Mouse (Mus musculus): ENCODE results near the gene Sult1e1. TPM values are rescaled to one million over a fixed set of nuclear protein-coding genes. Genes with fewer than 3 reads are reported as not detected.

Sult1e1 gene
- not detected in 2 replicates for polyA plus RNA-seq (2021; fragmentation: Nextera tagmentation)
- long read RNA-seq, experiment 1, result 0 reads
- long read RNA-seq, experiment 2, result 0 reads

DNA sequence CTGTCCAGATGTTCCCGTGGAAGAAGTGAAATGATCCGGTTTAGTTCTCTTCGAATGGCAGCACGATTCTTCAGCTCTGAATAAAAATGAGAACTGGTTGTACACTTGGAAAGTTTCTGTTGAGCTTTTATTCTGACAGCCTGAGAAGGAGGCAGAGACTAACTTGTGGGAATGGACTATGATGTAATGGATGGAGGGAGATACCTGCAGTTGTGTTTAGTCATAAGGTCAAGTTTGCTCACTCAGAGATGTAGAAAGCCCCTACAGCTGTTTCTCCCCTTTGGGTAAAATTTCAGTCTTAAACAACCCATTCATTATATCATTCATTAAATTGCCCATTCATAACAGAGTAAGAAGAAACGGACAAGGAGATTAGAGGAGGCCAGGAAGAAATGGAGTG lies at the start of gene Sult1e1:
Sult1e1 (minus strand) TSS at position 101 of the 400 bp plus-strand sequence.

DNA sequence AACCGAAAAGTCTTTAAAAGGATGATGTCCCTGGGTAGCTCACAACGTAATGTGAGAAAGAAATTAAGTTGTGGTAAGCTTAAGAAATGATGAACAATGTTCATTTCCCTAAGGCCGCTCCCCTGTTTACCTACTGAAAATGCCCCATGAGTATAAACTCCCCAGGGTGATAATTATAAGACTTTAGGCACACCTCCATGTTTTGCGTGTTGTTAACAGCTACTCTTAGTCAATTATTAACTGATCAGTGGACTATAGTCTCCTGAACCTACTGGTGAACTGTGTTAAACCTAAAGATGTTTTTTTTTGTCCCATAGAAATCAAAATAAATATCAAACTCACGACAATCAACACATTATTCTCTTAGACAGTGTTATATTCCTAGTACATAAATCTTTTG lies 22.5 kb downstream of the Sult1e1 start, which contains the start of gene Sult1d1:
Sult1d1 (minus strand) TSS at position 183 of the 400 bp plus-strand sequence.

DNA sequence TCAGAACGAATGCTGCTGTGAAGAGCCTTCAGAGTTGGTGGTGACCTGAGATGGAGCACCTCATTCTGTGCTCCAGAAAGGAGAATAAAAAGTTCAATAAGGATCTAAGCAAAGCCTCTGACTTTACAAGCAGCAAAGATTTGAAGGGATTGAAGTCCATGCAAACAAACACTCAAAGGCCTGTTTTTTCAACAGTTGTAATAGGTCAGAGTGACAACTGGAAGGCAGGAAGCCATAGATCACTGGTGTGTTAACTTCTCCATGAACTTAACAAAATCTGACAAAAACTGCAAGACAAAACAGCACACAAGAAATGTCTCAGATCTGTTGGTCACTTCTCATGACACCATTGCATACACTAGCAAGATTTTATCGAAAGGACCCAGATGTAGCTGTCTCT lies 53.3 kb downstream of the Sult1e1 start, which contains the start of gene Sult1b1:
Sult1b1 (minus strand) TSS at position 85 of the 400 bp plus-strand sequence.

Other genes with a start within 250 kb of the Sult1e1 start
- not detected in 2 replicates for gene Ugt2b38, start 167.4 kb downstream of the Sult1e1 start, polyA plus RNA-seq (2021; fragmentation: Nextera tagmentation)
- not detected in 2 replicates for gene Ugt2a2, start 109.3 kb downstream of the Sult1e1 start, polyA plus RNA-seq (2021; fragmentation: Nextera tagmentation)
- not detected in 2 replicates for gene Gm43638, start 104.8 kb downstream of the Sult1e1 start, polyA plus RNA-seq (2021; fragmentation: Nextera tagmentation)
- not detected in 2 replicates for gene Ugt2a1, start 100.7 kb downstream of the Sult1e1 start, polyA plus RNA-seq (2021; fragmentation: Nextera tagmentation)
- gene Sult1b1, start 53.4 kb downstream of the Sult1e1 start, polyA plus RNA-seq (2021; fragmentation: Nextera tagmentation), result not detected in 2 replicates
- gene Sult1d1, start 22.6 kb downstream of the Sult1e1 start, polyA plus RNA-seq (2021; fragmentation: Nextera tagmentation), result not detected in 2 replicates
- not detected in 2 replicates for gene Csn1s1, start 74.6 kb upstream of the Sult1e1 start, polyA plus RNA-seq (2021; fragmentation: Nextera tagmentation)
- not detected in 2 replicates for gene Csn2, start 108.0 kb upstream of the Sult1e1 start, polyA plus RNA-seq (2021; fragmentation: Nextera tagmentation)
- not detected in 2 replicates for gene Csn1s2a, start 183.0 kb upstream of the Sult1e1 start, polyA plus RNA-seq (2021; fragmentation: Nextera tagmentation)
- gene Csn1s2b, start 216.5 kb upstream of the Sult1e1 start, polyA plus RNA-seq (2021; fragmentation: Nextera tagmentation), result not detected in 2 replicates
- not detected in 2 replicates for gene Prr27, start 234.1 kb upstream of the Sult1e1 start, polyA plus RNA-seq (2021; fragmentation: Nextera tagmentation)

All from left cerebral cortex, adult 6 months (tissue).